Mouse (Mus musculus): ENCODE results near the gene Rpl27.

DNA sequence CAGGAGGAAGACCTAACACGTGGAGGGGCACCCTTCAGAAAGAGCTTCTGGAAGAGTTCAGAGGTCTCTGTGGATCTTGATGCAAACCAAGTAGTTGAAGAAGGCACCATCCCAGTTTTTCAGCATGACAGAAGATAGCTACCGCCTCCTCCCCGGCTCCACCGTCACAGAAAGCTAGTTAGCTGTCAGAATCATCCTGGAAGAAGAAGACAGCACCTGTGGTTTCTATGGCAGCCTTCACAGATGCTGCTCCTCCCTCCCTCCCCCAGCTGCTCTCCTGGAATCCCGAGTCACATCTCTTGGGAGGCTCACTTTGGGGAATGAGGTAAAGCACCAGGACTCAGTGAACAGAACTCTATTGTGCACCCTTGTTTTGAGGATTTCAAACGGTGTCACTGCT, 23.1 kb upstream of the Rpl27 start:
- no peak for TF ChIP-seq HCFC1 (IDR thresholded peaks at IDR 0.05; ENCODE audit: borderline replicate concordance, insufficient read depth, low read length)
- no peak for TF ChIP-seq CHD2 (IDR thresholded peaks at IDR 0.05; ENCODE audit: low read depth, low read length)
